Mouse (Mus musculus) cerebellum, adult 2 months (tissue): ENCODE data around the gene F2r.

Experiments used
- CTCF ChIP-seq: fragments of 200-500 bp; IDR thresholded peaks from 2 replicates; pipeline ENCODE4 v1.5.1; 2011; ENCODE audit warnings: low read depth, mild to moderate bottlenecking, control low read depth, low read length, moderate library complexity, borderline replicate concordance; ENCODE audit not compliant: insufficient read depth
- POLR2A ChIP-seq: fragments of 200-500 bp; IDR thresholded peaks from 2 replicates; pipeline ENCODE4 v1.6.1; 2011; ENCODE audit warnings: low read length, control low read depth, borderline replicate concordance; ENCODE audit not compliant: insufficient read depth

- no peak for TF ChIP-seq CTCF
- TF ChIP-seq POLR2A: no peak
These were observed 20.6 kb upstream of the F2r start for GRCm38 (mm10) chr13:95638894-95639293.
